Mouse (Mus musculus) lung, postnatal 25 days (tissue): ENCODE measurements around the gene Gm49387.

Experiments
- DNase-seq: peaks from one replicate; pipeline ENCODE4 v3.0.0; 2022; ENCODE audit warnings: low spot score

Gene Gm49387

DNA sequence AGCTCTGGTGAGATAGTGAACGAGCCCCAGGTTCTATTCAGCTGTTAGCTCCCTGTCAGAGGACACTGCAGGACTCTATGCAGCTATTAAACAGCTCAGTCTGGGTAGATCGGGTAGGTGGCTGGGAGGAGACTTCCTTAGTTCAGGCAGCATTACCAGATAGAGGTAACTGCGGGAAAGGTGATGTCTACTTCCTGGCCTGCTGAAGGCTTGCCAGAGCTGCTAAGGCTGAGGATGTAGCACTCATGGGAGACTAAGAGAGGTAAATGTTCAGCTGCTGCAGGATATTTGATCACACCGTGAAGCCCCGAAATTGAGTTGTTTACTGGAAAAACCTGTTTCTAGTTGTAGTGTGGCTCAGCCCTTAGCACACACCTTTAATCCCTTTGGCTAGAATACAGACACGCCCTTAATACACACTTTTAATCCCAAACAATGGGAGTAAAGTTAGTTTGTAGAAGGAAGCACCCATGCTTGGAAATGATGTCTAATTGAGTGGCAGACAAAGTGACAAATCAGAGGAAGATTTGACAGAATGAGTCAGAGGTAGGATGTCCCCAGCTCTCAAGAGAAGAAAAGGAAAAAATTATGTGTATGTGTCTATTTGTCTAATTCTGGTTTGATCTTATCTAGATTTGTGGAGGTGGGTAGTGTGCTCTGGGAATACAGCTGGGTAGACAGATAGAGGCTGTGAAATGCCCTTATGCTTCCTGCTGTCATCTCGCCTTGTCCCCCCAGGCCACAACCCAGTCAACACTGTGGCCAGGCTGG lies 115.5 kb downstream of the Gm49387 start:
- DNase-seq = no peak

GRCm38 (mm10) chr14:31521318-31521717 lies 119.4 kb downstream of the Gm49387 start:
- DNase-seq = no peak

DNA sequence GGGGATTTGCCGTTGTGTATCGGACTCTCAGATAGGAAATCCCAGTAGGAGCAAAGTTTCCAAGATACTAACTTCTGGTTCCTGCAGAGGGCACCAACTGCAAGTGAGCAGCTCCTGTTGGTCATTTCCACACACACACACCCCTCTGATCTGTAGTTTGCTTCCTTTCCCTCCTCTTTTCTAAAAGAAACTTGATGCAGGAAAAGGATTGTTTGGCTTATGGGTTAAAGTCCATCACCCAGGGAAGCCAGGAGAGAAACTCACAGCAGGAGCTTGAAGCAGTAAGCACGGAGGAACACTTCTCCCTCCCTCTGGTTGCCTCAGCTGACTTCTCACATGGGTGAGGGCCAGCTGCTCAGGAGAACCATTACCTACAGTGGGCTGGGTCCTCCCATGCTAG lies 121.5 kb downstream of the Gm49387 start:
- DNase-seq = no peak

- DNase-seq = no peak
Observed at GRCm38 (mm10) chr14:31515895-31516294, 124.8 kb downstream of the Gm49387 start.

DNA sequence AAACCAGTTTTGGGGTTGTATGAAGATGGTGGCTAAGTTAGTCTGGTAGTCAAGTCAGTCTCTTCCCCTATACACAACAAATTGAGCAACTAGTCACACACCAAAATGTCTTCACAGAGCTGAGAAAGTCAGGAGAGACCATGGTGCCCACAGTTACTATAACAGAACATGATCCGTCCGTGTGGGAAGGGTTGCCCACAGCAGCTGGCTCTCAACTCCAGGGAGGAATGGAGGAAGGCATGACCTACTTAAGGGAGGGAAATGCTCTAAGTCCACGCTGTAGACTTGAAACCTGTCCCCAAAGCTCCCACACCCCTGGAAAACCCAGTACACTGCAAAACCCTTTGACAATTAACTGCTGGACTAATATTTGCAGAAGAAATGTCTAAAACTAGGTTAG lies 130.4 kb downstream of the Gm49387 start:
- no peak for DNase-seq

DNA sequence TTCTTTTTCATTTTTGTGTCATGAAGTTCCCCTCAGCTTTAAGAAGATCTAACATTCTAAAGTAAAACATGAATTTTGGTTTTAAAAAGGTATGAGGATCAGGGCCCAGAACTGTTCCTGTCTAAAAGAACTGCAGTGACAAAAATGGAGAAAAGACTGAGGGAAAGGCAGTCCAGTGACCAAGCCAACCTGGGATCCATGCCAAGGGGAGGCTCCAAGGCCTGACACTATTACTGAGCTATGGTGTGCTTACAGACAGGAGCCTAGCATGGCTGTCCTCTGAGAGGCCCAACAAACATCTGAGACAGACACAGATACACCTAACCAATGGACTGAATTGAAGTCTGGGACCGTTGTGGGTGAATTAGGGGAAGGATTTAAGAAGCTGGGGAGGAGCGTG lies 130.8 kb downstream of the Gm49387 start:
- no peak for DNase-seq

GRCm38 (mm10) chr14:31506456-31506855 lies 134.2 kb downstream of the Gm49387 start:
- DNase-seq = no peak

GRCm38 (mm10) chr14:31503406-31503805 lies 137.3 kb downstream of the Gm49387 start:
- no peak for DNase-seq
